ENCODE assay signal across 10 mouse cellular contexts in genomic region chr10:3831597-3832351, GRCm38 (mm10).
DNase-seq lines count a peak whose midpoint lies in the region; ATAC-seq lines count a peak whose summit lies in the region.
"Had no signal": no experiment of that assay in that cellular context is flagged by ENCODE, and none has a peak within 500 bp of the region (broad histone marks: within the 10 kb centered on the region; RNA-seq: fewer than 3 reads in every experiment).

No protein-coding gene starts in this region.

- no peak overlapping the region for H3K27ac ChIP-seq in liver, embryonic 15.5 days (replicated peaks)
- H3K27ac ChIP-seq in stomach, embryonic 15.5 days = no peak overlapping the region
- H3K27ac ChIP-seq: embryonic facial prominence, embryonic 12.5 days; neural tube, embryonic 13.5 days had no signal

- ATAC-seq in liver, embryonic 15.5 days (ENCODE audit: insufficient read depth) = peak; percentile 52
- 0 out of 2 replicates have a peak, but pooled peaks have one; percentile 36 for ATAC-seq in stomach, embryonic 15.5 days (ENCODE audit: insufficient read depth, low FRiP score, low read depth)

- peak; percentile 21 for DNase-seq in left cerebral cortex, postnatal 4 days
- no peak for DNase-seq in left cerebral cortex, adult 11 months (ENCODE audit: low spot score)
- DNase-seq in heart, postnatal 10 days = peak; percentile 32 to 41
- no peak for DNase-seq in layer of hippocampus, adult 9-10 months (ENCODE audit: low spot score)
- DNase-seq in spleen, postnatal 10 days (ENCODE audit: low spot score in 2 of 2) = no peak
- DNase-seq in urinary bladder, postnatal 36 days (ENCODE audit: low spot score in 2 of 2) = no peak

- no peaks in the 10 kb centered on the region for H3K36me3 ChIP-seq in liver, embryonic 15.5 days (replicated peaks)
- H3K36me3 ChIP-seq in stomach, embryonic 15.5 days = no peaks in the 10 kb centered on the region
- H3K36me3 ChIP-seq: embryonic facial prominence, embryonic 12.5 days; neural tube, embryonic 13.5 days had no signal

- 45% methylated on average over 11 of the region's 11 CpGs for WGBS in liver, embryonic 15.5 days (ENCODE audit: insufficient replicate concordance)
- WGBS in stomach, embryonic 15.5 days = 69% methylated on average over 11 of the region's 11 CpGs

- H3K4me3 ChIP-seq in liver, embryonic 15.5 days (replicated peaks) = no peak overlapping the region
- no peak overlapping the region for H3K4me3 ChIP-seq in stomach, embryonic 15.5 days (replicated peaks)
- H3K4me3 ChIP-seq: embryonic facial prominence, embryonic 12.5 days; neural tube, embryonic 13.5 days had no signal

- intact Hi-C loops in left cerebral cortex, postnatal 4 days (cut with DNase I) = no loop called here
- intact Hi-C loops in heart, postnatal 10 days (cut with DNase I) = no loop called here

- no peaks in the 10 kb centered on the region for H3K4me1 ChIP-seq in liver, embryonic 15.5 days (replicated peaks)
- H3K4me1 ChIP-seq in stomach, embryonic 15.5 days = 0 out of 2 replicates have a peak, but pooled peaks cover 3% of the 10 kb centered on the region

- H3K4me2 ChIP-seq in liver, embryonic 15.5 days = no peak overlapping the region
- no peak overlapping the region for H3K4me2 ChIP-seq in stomach, embryonic 15.5 days
- H3K4me2 ChIP-seq: embryonic facial prominence, embryonic 12.5 days; neural tube, embryonic 13.5 days had no signal

- H3K9ac ChIP-seq in liver, embryonic 15.5 days = no peak overlapping the region
- no peak overlapping the region for H3K9ac ChIP-seq in stomach, embryonic 15.5 days
- H3K9ac ChIP-seq: embryonic facial prominence, embryonic 12.5 days; neural tube, embryonic 13.5 days had no signal

- no peaks in the 10 kb centered on the region for H3K9me3 ChIP-seq in liver, embryonic 15.5 days (replicated peaks)
- H3K9me3 ChIP-seq in stomach, embryonic 15.5 days = no peaks in the 10 kb centered on the region
- H3K9me3 ChIP-seq: embryonic facial prominence, embryonic 12.5 days; neural tube, embryonic 13.5 days had no signal

- H3K27me3 ChIP-seq in liver, embryonic 15.5 days = no peaks in the 10 kb centered on the region
- H3K27me3 ChIP-seq in stomach, embryonic 15.5 days (replicated peaks) = no peaks in the 10 kb centered on the region
- H3K27me3 ChIP-seq: embryonic facial prominence, embryonic 12.5 days; neural tube, embryonic 13.5 days had no signal

Comparison
In these comparisons a context has a peak if more than half of its experiments do, and no peak if none do; other contexts are left out.
1. DNase-seq: peak in left cerebral cortex, postnatal 4 days (single experiment) and heart, postnatal 10 days (2 of 2); none in left cerebral cortex, adult 11 months (single experiment), layer of hippocampus, adult 9-10 months (single experiment), spleen, postnatal 10 days (0 of 2) and urinary bladder, postnatal 36 days (0 of 2).